Mouse (Mus musculus) stomach, embryonic 16.5 days (tissue): ENCODE results near the gene Aire. TPM values are rescaled to one million over a fixed set of nuclear protein-coding genes. Genes with fewer than 3 reads are reported as not detected.
A peak's percentile ranks its signal among the peaks of the same experiment; 100 is the strongest.
"Not testable (repeated sequence)": the region's sequence is repeated elsewhere in the genome, so short reads cannot be mapped to it uniquely, and the experiment has no call there.

Experiments
- ATAC-seq: fragments of 200-750 bp; cut with Nextera tagmentation; 2 replicates; pipeline ENCODE4 v1.8.0; 2017; ENCODE audit warnings: moderate number of reproducible peaks, moderate TSS enrichment; ENCODE audit not compliant: insufficient read depth, low FRiP score
- H3K27ac ChIP-seq: fragments of 300-500 bp; sonication (generic); 2 replicates; pipeline ENCODE4 v1.5.1; 2014; ENCODE audit warnings: low read length
- H3K27me3 ChIP-seq: fragments of 300-500 bp; sonication (generic); 2 replicates; pipeline ENCODE4 v1.6.1; 2014; ENCODE audit warnings: low read length, control low read depth, mixed read lengths; ENCODE audit not compliant: control insufficient read depth, insufficient read depth
- H3K36me3 ChIP-seq: fragments of 300-500 bp; sonication (generic); 2 replicates; pipeline ENCODE4 v1.6.1; 2014; ENCODE audit warnings: low read length; ENCODE audit not compliant: control insufficient read depth, insufficient read depth
- H3K4me1 ChIP-seq: fragments of 300-500 bp; sonication (generic); 2 replicates; pipeline ENCODE4 v1.6.1; 2014; ENCODE audit warnings: low read length, control low read depth, mixed read lengths; ENCODE audit not compliant: control insufficient read depth, insufficient read depth
- H3K4me2 ChIP-seq: fragments of 300-500 bp; sonication (generic); 2 replicates; pipeline ENCODE4 v1.6.1; 2014; ENCODE audit warnings: low read depth, low read length, mixed read lengths
- H3K4me3 ChIP-seq: fragments of 300-500 bp; sonication (generic); replicated peaks from 2 replicates; pipeline ENCODE4 v1.5.1; 2014; ENCODE audit warnings: mild to moderate bottlenecking, low read length
- H3K9ac ChIP-seq: fragments of 300-500 bp; sonication (generic); 2 replicates; pipeline ENCODE4 v1.6.1; 2014; ENCODE audit warnings: low read length
- H3K9me3 ChIP-seq: fragments of 300-500 bp; sonication (generic); replicated peaks from 2 replicates; pipeline ENCODE4 v1.6.1; 2016; ENCODE audit warnings: low read length, control low read depth; ENCODE audit not compliant: control insufficient read depth
- WGBS: fragments of 180-500 bp; shearing (Covaris S2); extraction: QIAGEN DNeasy Blood & Tissue Kit; methylation state at CpG from one replicate; pipeline ENCODE4 v1.1.7; 2014; 5-methylcytosine and 5-hydroxymethylcytosine counted together
- polyA plus RNA-seq: library from polyadenylated mRNA; unstranded; fragments of >200 nt; fragmentation: Nextera tagmentation; extraction: Ambion mirVana; gene quantifications from 2 replicates; pipeline ENCODE4 v1.2.1, GENCODE M21; 2015

Aire gene
- polyA plus RNA-seq, 1 experiment from 2014 or later = 0.15 TPM

GRCm38 (mm10) chr10:78015489-78015888 is 27.9 kb downstream of the Aire start:
- WGBS = 74% methylated on average over 1 of the region's 1 CpGs
- Histone ChIP-seq H3K4me3 (no peak overlapping the region), H3K27ac (no peak overlapping the region), H3K9ac (no peak overlapping the region), H3K36me3 (no peaks in the 10 kb centered on the region), H3K9me3 (no peaks in the 10 kb centered on the region), H3K27me3 (no peaks in the 10 kb centered on the region), H3K4me2 (no peak overlapping the region), H3K4me1 (peaks cover 1% of the 10 kb centered on the region)
- no peak for ATAC-seq

GRCm38 (mm10) chr10:78012661-78013495 is 30.5 kb downstream of the Aire start:
- Histone ChIP-seq H3K27ac (no peak overlapping the region), H3K4me1 (peaks cover 15% of the 10 kb centered on the region), H3K36me3 (no peaks in the 10 kb centered on the region), H3K27me3 (no peaks in the 10 kb centered on the region), H3K4me2 (no peak overlapping the region), H3K9me3 (no peaks in the 10 kb centered on the region), H3K4me3 (no peak overlapping the region), H3K9ac (no peak overlapping the region)
- no peak for ATAC-seq
- WGBS = 90% methylated on average over 18 of the region's 18 CpGs

GRCm38 (mm10) chr10:78011116-78011515 is 32.3 kb downstream of the Aire start:
- not testable (repeated sequence) for H3K9me3 ChIP-seq, H3K27me3 ChIP-seq, H3K4me2 ChIP-seq, H3K27ac ChIP-seq, ATAC-seq, H3K36me3 ChIP-seq, H3K4me3 ChIP-seq, H3K9ac ChIP-seq
- peaks cover 31% of the 10 kb centered on the region for H3K4me1 ChIP-seq
- 87% methylated on average over 5 of the region's 5 CpGs for WGBS

GRCm38 (mm10) chr10:78010335-78010734 is 33.1 kb downstream of the Aire start:
- Histone ChIP-seq H3K27ac (peak overlapping the region; percentile 58), H3K4me2 (peak overlapping the region; percentile 82), H3K9me3 (no peaks in the 10 kb centered on the region), H3K36me3 (no peaks in the 10 kb centered on the region), H3K4me3 (peak overlapping the region; percentile 30), H3K27me3 (no peaks in the 10 kb centered on the region), H3K9ac (peak overlapping the region; percentile 67), H3K4me1 (peaks cover 39% of the 10 kb centered on the region)
- 14% methylated on average over 10 of the region's 10 CpGs for WGBS
- ATAC-seq = no peak

GRCm38 (mm10) chr10:78009945-78010293 is 33.5 kb downstream of the Aire start, which contains the start of gene Pfkl:
TSS of gene Pfkl (minus strand) at chr10:78010083.
- peak within 1 kb of the TSS; percentile 86 for H3K9ac ChIP-seq
- H3K27me3 ChIP-seq = no peaks in the 10 kb centered on the region

GRCm38 (mm10) chr10:78009184-78009944 is 34.0 kb downstream of the Aire start:
- no peaks in the 10 kb centered on the region for H3K27me3 ChIP-seq
- H3K27ac ChIP-seq = peak overlapping the region; percentile 99
- H3K36me3 ChIP-seq = no peaks in the 10 kb centered on the region
- under 1% methylated on average over 59 of the region's 59 CpGs for WGBS
- peak overlapping the region; percentile 82 for H3K4me2 ChIP-seq
- H3K9me3 ChIP-seq = no peaks in the 10 kb centered on the region
- peak overlapping the region; percentile 75 for H3K4me3 ChIP-seq
- H3K4me1 ChIP-seq = peaks cover 43% of the 10 kb centered on the region
- peak overlapping the region; percentile 86 for H3K9ac ChIP-seq
- peak; percentile 96 for ATAC-seq

More at GRCm38 (mm10) chr10:78009945-78010293, 33.5 kb downstream of the Aire start, which contains the start of gene Pfkl:
- no peaks in the 10 kb centered on the region for H3K9me3 ChIP-seq
- peak; percentile 2; the same call in 1 of the 2 replicates for ATAC-seq
- peak within 1 kb of the TSS; percentile 99 for H3K27ac ChIP-seq
- 0% methylated on average over 9 of the region's 9 CpGs for WGBS
- H3K4me2 ChIP-seq = peak within 1 kb of the TSS; percentile 82
- H3K36me3 ChIP-seq = no peaks in the 10 kb centered on the region
- H3K4me3 ChIP-seq = peak within 1 kb of the TSS; percentile 75
- peaks cover 41% of the 10 kb centered on the region for H3K4me1 ChIP-seq

GRCm38 (mm10) chr10:78008169-78008568 is 35.2 kb downstream of the Aire start:
- WGBS = 75% methylated on average over 3 of the region's 3 CpGs
- no peaks in the 10 kb centered on the region for H3K36me3 ChIP-seq
- no peaks in the 10 kb centered on the region for H3K9me3 ChIP-seq
- H3K4me2 ChIP-seq = peak overlapping the region; percentile 82
- H3K4me3 ChIP-seq = peak overlapping the region; percentile 75
- no peaks in the 10 kb centered on the region for H3K27me3 ChIP-seq
- H3K4me1 ChIP-seq = peaks cover 43% of the 10 kb centered on the region
- peak overlapping the region; percentile 86 for H3K9ac ChIP-seq
- H3K27ac ChIP-seq = peak overlapping the region; percentile 99
- no peak for ATAC-seq

- Histone ChIP-seq H3K9me3 (no peaks in the 10 kb centered on the region), H3K36me3 (no peaks in the 10 kb centered on the region), H3K9ac (peak overlapping the region; percentile 86), H3K4me2 (peak overlapping the region; percentile 82), H3K27ac (peak overlapping the region; percentile 46; the same call in 1 of the 2 replicates), H3K4me3 (no peak overlapping the region), H3K4me1 (peaks cover 43% of the 10 kb centered on the region), H3K27me3 (no peaks in the 10 kb centered on the region)
- WGBS = 29% methylated on average over 7 of the region's 7 CpGs
- ATAC-seq = no peak
These were observed 36.2 kb downstream of the Aire start for GRCm38 (mm10) chr10:78007203-78007602.
